Comparison of ENCODE assay signal across 15 mouse cellular contexts in the genomic region with DNA sequence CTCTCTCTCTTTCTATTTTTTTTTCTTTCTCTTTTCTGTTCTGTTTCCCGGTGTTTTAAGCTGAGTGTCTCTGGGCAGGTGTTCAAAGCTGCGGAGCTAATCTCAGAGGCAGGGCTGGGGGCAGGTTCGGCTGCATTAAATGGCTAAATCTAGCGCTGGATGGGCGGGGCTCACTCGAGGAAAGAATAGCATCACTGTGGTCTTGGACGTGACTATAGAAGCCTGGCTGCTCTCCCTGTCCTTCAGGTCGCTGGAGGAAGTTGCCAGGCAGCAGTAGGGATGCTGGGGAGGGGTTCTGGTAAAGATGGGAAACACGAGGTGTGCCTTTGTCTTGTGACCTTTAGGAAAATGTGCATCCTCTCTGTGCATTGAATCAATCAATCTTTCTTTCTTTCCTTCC.
DNase-seq lines count a peak whose midpoint lies in the region; ATAC-seq lines count a peak whose summit lies in the region.
"Had no signal": no experiment of that assay in that cellular context is flagged by ENCODE, and none has a peak within 500 bp of the region (broad histone marks: within the 10 kb centered on the region; RNA-seq: fewer than 3 reads in every experiment).

No protein-coding gene starts in this region.

- H3K4me3 ChIP-seq in embryonic facial prominence, embryonic 14.5 days (ENCODE audit: low read depth, low read length) = no peak overlapping the region
- H3K4me3 ChIP-seq: hindbrain, embryonic 15.5 days; kidney, embryonic 15.5 days; limb, embryonic 10.5 days; liver, embryonic 15.5 days had no signal

- WGBS in embryonic facial prominence, embryonic 14.5 days = 22% methylated on average over 9 of the region's 9 CpGs

- H3K27me3 ChIP-seq in embryonic facial prominence, embryonic 14.5 days (replicated peaks; ENCODE audit: control insufficient read depth, insufficient read depth, low read length) = peaks cover 3% of the 10 kb centered on the region; the same call in 1 of the 2 replicates
- H3K27me3 ChIP-seq: hindbrain, embryonic 15.5 days had no signal

- H3K36me3 ChIP-seq in embryonic facial prominence, embryonic 14.5 days (ENCODE audit: control insufficient read depth, insufficient read depth, low read length) = no peaks in the 10 kb centered on the region
- H3K36me3 ChIP-seq: hindbrain, embryonic 15.5 days; kidney, embryonic 15.5 days; limb, embryonic 10.5 days; liver, embryonic 15.5 days had no signal

- H3K9me3 ChIP-seq in embryonic facial prominence, embryonic 14.5 days (ENCODE audit: control insufficient read depth, low read length) = no peaks in the 10 kb centered on the region
- H3K9me3 ChIP-seq: hindbrain, embryonic 15.5 days; kidney, embryonic 15.5 days; limb, embryonic 10.5 days; liver, embryonic 15.5 days had no signal

- peak; percentile 56; the same call in 1 of the 2 replicates for ATAC-seq in embryonic facial prominence, embryonic 14.5 days (ENCODE audit: low read depth)

- DNase-seq in layer of hippocampus, adult 9-11 months = peak; percentile 13
- DNase-seq in layer of hippocampus, adult 9-10 months (ENCODE audit: low spot score) = no peak
- peak; percentile 57 for DNase-seq in embryonic facial prominence, embryonic 14.5 days (ENCODE audit: low spot score)
- DNase-seq in heart, postnatal 14 days = peak; percentile 34 to 36
- DNase-seq in right cerebral cortex, postnatal 36 days (ENCODE audit: low spot score in 2 of 2) = peak; percentile 51 to 55
- DNase-seq in layer of hippocampus, postnatal 10 days (ENCODE audit: low spot score in 2 of 2) = no peak
- no peak for DNase-seq in thymus, postnatal 4 days
- DNase-seq: adrenal gland, postnatal 14 days; gastrocnemius, postnatal 36 days; thymus, adult 18-20 months had no signal

- H3K4me1 ChIP-seq in embryonic facial prominence, embryonic 14.5 days (ENCODE audit: control insufficient read depth, insufficient read depth, low read length) = peaks cover 10% of the 10 kb centered on the region; the same call in 1 of the 2 replicates
- H3K4me1 ChIP-seq: hindbrain, embryonic 15.5 days; kidney, embryonic 15.5 days; liver, embryonic 15.5 days had no signal

- H3K4me2 ChIP-seq in embryonic facial prominence, embryonic 14.5 days (ENCODE audit: low read depth, low read length) = no peak overlapping the region
- H3K4me2 ChIP-seq: hindbrain, embryonic 15.5 days; kidney, embryonic 15.5 days; liver, embryonic 15.5 days had no signal

- no peak overlapping the region for H3K9ac ChIP-seq in embryonic facial prominence, embryonic 14.5 days (ENCODE audit: low read depth, low read length)
- H3K9ac ChIP-seq: hindbrain, embryonic 15.5 days; kidney, embryonic 15.5 days; liver, embryonic 15.5 days had no signal

- H3K27ac ChIP-seq in embryonic facial prominence, embryonic 14.5 days (replicated peaks; ENCODE audit: low read depth, low read length) = no peak overlapping the region
- H3K27ac ChIP-seq: hindbrain, embryonic 15.5 days; kidney, embryonic 15.5 days; liver, embryonic 15.5 days; macrophage had no signal

- intact Hi-C loops in heart, postnatal 14 days (cut with DNase I) = no loop called here

Comparison
In these comparisons a context has a peak if more than half of its experiments do, and no peak if none do; other contexts are left out.
1. DNase-seq: peak in layer of hippocampus, adult 9-11 months (single experiment), embryonic facial prominence, embryonic 14.5 days (single experiment), heart, postnatal 14 days (2 of 2) and right cerebral cortex, postnatal 36 days (2 of 2); none in layer of hippocampus, adult 9-10 months (single experiment), layer of hippocampus, postnatal 10 days (0 of 2) and thymus, postnatal 4 days (single experiment).